Mouse (Mus musculus) lung, adult 2 months (tissue): ENCODE data around the gene Spag7. TPM values are rescaled to one million over a fixed set of nuclear protein-coding genes. Genes with fewer than 3 reads are reported as not detected.

Source experiments
- DNase-seq: peaks from one replicate; pipeline ENCODE4 v3.0.0; 2022
- H3K4me1 ChIP-seq: fragments of 200-500 bp; 2 replicates; pipeline ENCODE4 v1.6.1; 2011; ENCODE audit warnings: low read length; ENCODE audit not compliant: control insufficient read depth, insufficient read depth
- H3K4me3 ChIP-seq: fragments of 200-500 bp; replicated peaks from 2 replicates; pipeline ENCODE3; 2011; ENCODE audit warnings: low read depth, mild to moderate bottlenecking, control low read depth, low read length; ENCODE audit errors: extremely low read depth
- CTCF ChIP-seq: fragments of 200-500 bp; IDR thresholded peaks from 2 replicates; pipeline ENCODE4 v1.5.1; 2011; ENCODE audit warnings: mild to moderate bottlenecking, low read length, control low read depth; ENCODE audit not compliant: insufficient read depth
- POLR2A ChIP-seq: fragments of 200-500 bp; IDR thresholded peaks from 2 replicates; pipeline ENCODE4 v1.6.1; 2011; ENCODE audit warnings: low read depth, mild to moderate bottlenecking, control low read depth, low read length, borderline replicate concordance; ENCODE audit errors: extremely low read depth
- WGBS: fragments of 180-500 bp; shearing (Covaris S2); methylation state at CpG from one replicate; pipeline ENCODE4 v1.1.7; 2018; 5-methylcytosine and 5-hydroxymethylcytosine counted together
- polyA plus RNA-seq: library from polyadenylated mRNA; depleted of rRNA; stranded (reverse); fragments of >200 nt; gene quantifications from 2 replicates; pipeline ENCODE4 v1.2.3, GENCODE M21; 2012

Gene Spag7
- polyA plus RNA-seq, 1 experiment = 39.0 TPM

DNA sequence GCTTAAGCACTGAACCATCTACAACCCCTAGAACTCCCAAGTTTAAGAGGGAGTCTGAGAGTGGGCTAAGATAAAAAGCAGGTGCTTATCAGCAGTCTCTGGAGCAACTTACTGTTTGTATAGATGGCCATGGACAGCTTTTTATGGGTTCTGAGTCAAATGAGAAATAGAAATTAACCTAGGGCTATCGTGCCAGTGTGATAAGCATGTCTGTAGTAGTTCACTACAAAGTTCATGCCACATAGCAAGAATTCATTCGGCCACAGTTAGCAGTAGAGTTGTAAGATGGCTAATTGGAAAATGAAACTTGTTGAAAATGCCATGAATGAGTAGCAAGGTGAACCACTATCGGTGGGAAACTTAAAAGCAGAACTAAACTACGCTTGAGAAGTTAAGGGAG is 20.7 kb downstream of the Spag7 start:
- WGBS = 47% methylated on average over 4 of the region's 4 CpGs
- DNase-seq = no peak
- no peak for TF ChIP-seq POLR2A
- TF ChIP-seq CTCF = no peak
- Histone ChIP-seq H3K4me1 (peaks cover 26% of the 10 kb centered on the region), H3K4me3 (peak overlapping the region; percentile 15)

DNA sequence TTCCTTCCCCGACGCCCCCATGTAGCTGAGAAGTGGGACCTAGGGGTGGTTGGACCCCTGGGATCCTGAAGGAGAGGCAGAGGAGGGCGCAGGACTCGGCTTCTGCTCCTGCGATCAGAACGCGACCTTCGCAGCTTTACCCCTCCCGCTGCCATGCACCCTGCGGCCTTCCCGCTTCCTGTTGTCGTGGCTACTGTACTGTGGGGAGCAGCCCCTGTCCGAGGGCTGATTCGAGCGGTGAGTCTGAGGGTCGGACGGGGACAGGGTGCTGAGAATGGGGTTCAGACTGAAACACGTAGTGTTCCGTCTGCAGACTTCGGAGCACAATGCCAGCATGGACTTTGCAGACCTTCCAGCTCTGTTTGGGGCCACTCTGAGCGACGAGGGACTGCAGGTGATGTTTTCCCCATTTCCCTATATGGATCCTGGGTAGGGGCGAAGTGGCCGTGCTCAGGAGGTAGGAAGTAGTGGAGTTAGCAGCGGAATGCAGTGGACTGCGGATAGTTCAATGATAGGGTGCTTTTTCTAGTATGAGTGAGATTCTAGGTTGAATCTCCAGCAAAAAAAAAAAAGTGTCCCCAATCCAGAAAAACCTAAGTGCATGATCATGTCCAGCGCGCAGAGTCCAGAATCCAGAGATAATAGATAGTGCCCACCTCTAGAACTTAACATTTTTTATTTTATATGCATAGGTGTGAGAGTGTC is 21.3 kb downstream of the Spag7 start:
- Histone ChIP-seq H3K4me1 (peaks cover 24% of the 10 kb centered on the region), H3K4me3 (peak overlapping the region; percentile 81)
- 2% methylated on average over 28 of the region's 28 CpGs for WGBS
- peak; percentile 49 for DNase-seq
- no peak for TF ChIP-seq CTCF
- no peak for TF ChIP-seq POLR2A

DNA sequence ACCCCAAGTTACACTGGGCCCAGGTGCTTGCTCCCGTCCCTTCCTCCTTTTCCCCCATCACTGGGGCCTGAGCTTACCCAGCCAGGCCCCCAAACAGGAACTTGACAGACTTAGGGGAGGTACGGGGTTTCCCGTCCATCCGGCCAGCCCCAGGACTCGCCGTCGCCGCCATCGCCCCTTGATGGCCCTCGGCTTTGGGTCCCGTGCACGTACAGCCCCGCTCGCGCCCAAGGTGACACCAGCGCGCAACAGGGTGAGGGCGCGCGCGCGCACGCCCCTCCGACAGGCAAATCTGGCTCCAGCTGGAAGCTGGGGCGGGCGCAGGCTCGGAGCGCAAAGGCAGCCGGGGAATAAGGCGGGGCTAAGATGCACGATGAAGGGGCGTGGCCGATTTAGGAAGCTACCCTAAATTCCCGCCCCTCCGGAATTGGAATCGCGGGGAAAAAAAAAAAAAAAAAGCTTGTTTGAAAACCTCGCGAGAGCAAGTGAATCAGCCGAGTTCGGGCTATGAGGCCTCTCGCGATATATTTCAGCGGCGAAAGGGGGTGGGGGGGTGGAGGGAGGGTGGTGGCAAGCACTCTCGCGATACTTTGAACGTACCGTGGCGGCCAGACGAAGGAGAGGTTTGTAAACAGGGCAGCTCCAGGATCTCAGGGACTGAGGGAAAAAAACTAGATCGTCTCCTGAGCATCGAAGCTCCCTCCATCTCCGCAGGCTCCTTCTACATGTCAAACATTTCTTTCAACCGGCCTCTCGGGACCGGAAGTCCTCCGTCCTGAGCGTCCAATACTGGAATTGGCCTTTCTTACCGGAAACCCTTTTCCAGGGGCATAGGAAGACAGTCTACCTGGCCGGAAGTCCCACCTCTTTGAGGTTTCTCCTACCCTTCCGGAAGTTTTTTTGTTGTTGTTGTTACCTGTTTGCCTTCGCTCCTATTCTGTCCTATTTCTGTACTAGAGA is 22.2 kb downstream of the Spag7 start, which contains the start of the genes Rnf167 and Slc25a11:
Gene Rnf167 (plus strand): TSS at position 545 of the 960 bp plus-strand sequence.
Gene Slc25a11 (minus strand): TSS at position 789 of the 960 bp plus-strand sequence.
- no peak for TF ChIP-seq CTCF
- peak; percentile 96; the same call in 1 of the 2 replicates for TF ChIP-seq POLR2A
- Histone ChIP-seq H3K4me1 (peaks cover 17% of the 10 kb centered on the region), H3K4me3 (peak within 1 kb of the TSS; percentile 81)
- WGBS = under 1% methylated on average over 63 of the region's 63 CpGs
- peak; percentile 92 for DNase-seq

DNA sequence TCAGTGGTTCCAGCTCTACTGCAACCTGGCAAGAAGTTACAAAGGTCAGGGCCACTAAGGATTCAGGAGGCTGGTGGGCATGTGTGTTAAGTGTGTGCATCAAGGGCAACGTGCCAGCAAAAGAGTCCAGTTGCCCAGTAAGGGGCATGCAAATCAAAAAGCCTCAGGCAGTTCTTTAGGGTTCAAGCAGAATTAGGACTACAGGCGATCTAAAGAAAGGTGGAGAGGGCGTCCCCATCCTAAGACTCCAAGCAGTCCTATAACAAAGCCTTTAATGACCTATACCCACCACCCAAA is 23.0 kb downstream of the Spag7 start:
- DNase-seq = no peak

DNA sequence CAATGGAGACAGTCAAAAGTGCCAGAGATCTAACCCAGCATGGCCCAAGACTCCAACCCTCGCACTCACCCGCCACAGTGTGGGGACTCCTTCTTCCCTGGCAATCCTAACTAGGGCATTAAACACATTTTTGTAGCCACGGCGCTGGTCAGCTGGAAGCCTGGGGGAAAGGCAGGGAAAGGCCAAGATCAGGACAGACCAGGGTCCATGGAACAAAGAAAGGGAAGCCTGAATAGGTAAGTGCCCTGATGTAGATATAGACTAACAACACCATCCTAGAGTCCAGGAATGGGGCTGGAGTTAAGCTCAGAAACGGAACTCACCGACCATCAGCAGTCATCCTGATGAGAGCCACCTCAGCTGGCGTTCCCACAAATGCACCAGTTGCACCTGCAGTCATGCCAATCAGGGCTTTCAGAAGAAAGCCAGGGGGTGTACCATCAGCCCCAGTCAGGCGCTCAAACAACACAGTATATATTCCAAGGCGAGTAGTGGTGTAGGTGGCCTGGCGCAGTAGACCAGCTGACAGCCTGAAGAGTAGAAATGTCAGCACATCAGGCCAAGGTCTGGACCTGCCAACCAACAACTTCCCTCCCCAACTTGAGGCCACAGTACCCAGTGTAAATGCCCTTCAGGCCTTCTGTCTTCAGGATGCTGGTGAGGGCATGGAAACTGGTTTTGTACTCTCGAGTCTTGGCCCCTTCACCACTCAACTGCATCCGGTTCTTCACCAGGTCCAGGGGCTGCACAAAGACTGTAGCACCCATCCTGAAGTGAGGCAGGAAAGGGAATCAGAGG is 23.6 kb downstream of the Spag7 start:
- Histone ChIP-seq H3K4me1 (peaks cover 12% of the 10 kb centered on the region), H3K4me3 (no peak overlapping the region)
- DNase-seq = no peak
- WGBS = 82% methylated on average over 12 of the region's 12 CpGs
- TF ChIP-seq POLR2A (no peak), CTCF (no peak)

More for the DNA sequence above, 23.0 kb downstream of the Spag7 start:
- Histone ChIP-seq H3K4me1 (peaks cover 16% of the 10 kb centered on the region), H3K4me3 (peak overlapping the region; percentile 74)
- WGBS = 21% methylated on average over 3 of the region's 3 CpGs
- no peak for TF ChIP-seq CTCF
- TF ChIP-seq POLR2A = no peak

DNA sequence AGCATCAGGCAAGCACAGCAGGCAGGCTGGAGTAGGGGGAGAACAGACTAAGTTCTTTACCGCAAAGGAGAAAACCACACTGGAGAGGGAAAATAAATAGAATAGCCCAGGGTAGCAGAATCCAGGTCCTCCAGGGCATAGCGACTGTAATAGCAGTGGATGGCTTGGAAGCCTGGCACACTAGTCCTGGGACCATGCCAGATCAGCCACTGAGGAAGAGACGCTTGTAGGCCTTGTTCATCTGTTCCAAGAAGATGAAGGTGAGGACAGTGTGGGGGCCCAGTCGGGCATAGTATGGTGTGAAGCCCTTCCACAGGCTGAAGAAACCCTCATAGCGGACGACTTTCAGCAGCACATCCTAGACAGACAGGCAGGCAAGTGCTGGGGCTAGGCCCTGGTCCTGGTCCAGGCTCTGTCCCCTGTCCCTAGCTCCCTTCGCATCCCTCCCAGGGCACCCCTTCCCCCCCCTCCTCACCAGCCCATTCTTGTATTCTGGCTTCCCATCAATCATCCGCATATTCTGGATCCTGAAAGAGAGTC is 24.6 kb downstream of the Spag7 start:
- Histone ChIP-seq H3K4me1 (peaks cover 11% of the 10 kb centered on the region), H3K4me3 (no peak overlapping the region)
- WGBS = 94% methylated on average over 8 of the region's 8 CpGs
- no peak for DNase-seq
- no peak for TF ChIP-seq POLR2A
- TF ChIP-seq CTCF = no peak

DNA sequence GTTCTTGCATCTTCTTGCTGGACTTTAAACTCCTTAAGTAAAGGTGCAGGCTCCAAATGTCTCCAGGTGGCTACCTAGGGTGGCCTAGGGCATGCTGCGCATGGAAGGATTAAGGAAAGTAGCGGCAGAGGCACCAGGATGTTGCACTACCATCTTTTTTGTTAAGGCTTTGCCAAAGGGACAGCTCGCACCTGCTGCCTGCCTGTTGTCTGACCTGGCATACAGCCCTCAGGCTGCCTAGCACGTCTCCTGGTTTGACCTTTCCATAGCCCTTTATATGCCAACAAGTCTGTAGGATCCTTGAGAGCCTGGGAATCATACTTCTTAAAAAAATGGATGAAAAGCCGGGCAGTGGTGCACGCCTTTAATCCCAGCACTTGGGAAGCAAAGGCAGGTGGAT is 26.2 kb downstream of the Spag7 start:
- H3K4me1 ChIP-seq = peaks cover 4% of the 10 kb centered on the region; the same call in 1 of the 2 replicates
- 88% methylated on average over 6 of the region's 6 CpGs for WGBS
- DNase-seq = no peak
- TF ChIP-seq POLR2A (no peak), CTCF (no peak)
- H3K4me3 ChIP-seq = no peak overlapping the region

DNA sequence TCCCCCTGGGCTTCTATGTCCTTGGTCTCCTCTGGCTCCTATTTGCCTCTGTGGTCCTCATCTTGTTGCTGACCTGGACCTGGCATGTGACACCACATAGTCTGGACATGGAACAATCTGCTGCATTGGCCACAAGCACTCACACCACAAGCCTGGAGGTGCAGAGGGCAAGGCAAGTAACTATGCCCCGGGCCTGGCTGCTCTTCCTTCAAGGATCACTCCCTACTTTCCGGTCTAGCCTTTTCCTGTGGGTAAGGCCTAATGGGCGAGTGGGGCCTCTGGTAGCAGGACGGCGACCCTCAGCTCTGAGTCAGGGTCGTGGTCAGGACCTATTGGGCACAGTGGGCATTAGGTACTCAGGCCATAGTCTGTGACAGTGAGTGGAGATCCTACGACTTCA is 28.0 kb downstream of the Spag7 start:
- no peak for DNase-seq
- TF ChIP-seq CTCF (no peak), POLR2A (no peak)
- Histone ChIP-seq H3K4me3 (no peak overlapping the region), H3K4me1 (peaks cover 4% of the 10 kb centered on the region; the same call in 1 of the 2 replicates)
- 69% methylated on average over 7 of the region's 7 CpGs for WGBS

DNA sequence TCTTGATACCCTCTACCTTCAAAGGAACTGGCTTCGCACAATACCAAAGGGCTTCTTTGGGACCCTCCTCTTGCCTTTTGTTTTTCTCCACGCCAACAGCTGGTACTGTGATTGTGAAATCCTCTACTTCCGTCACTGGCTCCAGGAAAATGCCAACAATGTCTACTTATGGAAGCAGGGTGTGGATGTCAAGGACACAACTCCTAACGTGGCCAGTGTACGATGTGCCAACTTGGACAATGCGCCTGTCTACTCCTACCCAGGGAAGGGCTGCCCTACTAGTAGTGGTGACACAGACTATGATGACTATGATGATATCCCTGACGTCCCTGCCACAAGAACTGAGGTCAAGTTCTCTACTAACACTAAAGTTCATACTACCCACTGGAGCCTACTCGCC is 29.2 kb downstream of the Spag7 start:
- no peak for DNase-seq

More for the DNA sequence above, 29.2 kb downstream of the Spag7 start:
- WGBS = 45% methylated on average over 8 of the region's 8 CpGs
- no peaks in the 10 kb centered on the region for H3K4me1 ChIP-seq
- TF ChIP-seq POLR2A (no peak), CTCF (no peak)
- no peak overlapping the region for H3K4me3 ChIP-seq
